Mouse (Mus musculus): ENCODE results near the gene Irf2bp2.

Irf2bp2 gene

DNA sequence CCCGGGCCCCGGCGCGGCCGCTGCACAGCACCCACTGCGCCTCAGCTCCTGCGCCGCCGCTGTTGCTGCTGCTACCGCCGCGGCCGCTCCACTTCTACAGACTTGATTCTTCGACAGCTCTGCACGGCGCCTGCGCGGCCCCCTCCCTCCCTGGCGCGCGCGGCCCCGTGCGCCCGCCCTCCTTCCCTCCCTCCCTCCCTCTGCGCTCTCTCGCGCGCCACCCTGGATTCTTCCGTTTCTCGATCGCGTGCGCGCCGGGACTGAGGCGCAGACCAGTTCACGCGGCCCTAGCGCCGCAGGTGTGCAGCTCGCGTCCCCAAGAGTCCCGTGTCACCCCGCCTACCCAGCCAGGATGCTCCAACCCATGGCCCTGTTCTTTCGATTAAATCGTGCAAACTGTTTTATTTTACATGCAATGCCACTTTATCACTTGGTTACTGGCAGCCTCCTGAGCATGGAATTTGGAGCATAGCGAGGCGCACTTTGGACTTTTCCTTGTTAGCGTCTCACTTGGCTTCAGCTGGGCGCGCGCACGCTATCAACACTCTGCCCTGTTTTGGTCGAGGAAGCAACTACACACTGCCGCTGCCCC, at the start of gene Irf2bp2:
TSS of gene Irf2bp2 (minus strand) at position 98 of the 592 bp plus-strand sequence.
- peak; percentile 89 for DNase-seq

DNA sequence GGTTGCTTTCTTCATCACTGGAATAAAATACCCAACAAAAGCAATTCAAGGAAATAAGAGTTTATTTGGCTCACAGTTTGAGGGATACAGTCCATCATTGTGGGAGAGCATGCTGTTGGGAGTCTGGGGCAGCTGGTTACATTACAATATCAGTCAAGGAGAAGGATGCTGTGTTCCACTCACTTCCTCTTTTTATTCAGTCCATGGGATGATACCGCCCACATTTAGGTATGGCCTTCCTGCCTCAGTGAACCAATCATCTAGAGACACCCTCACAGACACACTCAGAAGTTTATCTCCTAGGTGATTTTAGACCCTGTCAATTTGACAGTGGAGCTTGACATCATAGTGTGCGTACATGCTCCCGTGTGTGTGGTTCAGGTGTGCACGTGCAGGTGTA, 48.9 kb upstream of the Irf2bp2 start:
- DNase-seq = no peak

DNA sequence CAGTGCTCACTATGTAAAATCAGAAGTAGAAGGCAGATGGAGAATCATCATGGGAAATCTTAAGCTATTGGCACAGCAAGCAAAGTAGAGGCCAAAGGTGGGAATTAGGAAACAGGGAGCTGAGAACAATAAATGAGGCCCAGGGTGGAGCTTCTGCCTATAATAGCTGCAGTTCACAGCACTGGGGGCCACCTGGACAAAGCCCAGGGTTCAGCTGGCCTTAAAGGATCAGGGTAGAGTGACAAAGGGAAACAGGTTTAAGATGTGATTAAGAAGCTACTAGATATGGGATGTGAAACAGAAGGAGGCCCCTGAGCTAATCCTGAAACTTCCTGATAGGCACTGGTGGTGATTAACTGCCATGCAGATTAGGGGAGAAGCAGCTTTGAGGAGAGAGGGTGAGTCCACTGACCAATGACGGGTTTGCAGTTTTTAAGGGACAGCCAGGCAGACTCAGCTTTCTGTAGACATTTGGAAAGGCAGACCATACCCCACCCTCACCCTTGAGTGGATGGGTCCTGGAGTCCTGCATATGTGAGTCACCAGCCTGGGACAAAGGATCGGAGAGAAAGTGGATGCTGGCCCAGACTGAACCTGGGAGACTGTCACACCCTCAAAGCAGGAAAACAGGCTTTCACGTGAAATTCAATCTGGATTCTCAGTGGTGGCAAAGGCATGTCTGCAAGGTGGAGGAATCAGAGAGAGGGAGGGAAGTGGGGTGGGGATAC, 47.9 kb upstream of the Irf2bp2 start:
- no peak for DNase-seq

DNA sequence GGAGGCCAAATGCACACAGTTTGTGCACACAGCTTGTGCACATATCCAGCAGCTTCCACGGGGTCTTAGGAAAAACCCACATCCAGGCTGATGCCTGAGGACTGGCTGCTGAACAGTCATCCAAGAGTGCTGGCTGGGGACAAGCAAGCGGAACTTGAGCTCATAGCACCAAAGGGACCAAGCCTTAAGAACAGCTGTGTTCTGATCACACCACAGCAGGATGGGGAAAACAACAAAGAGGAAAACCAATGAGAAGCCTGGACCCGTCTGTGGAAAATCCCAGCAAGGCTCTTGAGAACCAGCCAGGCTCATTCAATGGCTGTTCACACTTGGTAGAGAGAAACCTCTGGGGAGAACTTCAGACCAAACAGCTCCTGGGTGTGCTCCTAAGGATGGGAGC, 45.4 kb upstream of the Irf2bp2 start:
- DNase-seq = no peak

GRCm38 (mm10) chr8:126638027-126638426, 44.2 kb upstream of the Irf2bp2 start:
- no peak for DNase-seq

DNA sequence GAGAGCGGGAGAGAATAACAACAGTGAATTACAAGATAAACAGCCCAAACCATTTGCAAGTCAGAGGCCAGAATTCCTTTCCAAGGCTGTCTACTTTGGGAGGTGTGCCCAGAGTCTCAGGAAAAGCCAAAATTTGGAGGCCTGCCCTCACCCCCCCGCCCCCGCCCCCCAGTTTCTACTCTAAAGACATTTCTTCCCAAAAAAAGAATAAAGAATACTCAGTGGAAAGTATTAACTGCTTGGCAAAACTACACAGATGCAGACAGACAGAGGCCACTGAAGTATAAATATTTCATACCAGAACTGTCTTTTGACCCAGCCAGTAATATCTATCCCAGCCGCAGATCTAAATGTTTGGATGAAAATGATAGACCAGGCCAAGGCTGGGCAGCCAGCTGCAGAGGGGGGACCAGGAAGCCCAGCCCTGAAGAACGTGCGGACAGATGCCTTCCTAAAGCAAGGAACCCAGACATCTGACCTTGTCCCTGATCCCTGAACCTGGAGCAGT, 40.8 kb upstream of the Irf2bp2 start:
- no peak for DNase-seq

DNA sequence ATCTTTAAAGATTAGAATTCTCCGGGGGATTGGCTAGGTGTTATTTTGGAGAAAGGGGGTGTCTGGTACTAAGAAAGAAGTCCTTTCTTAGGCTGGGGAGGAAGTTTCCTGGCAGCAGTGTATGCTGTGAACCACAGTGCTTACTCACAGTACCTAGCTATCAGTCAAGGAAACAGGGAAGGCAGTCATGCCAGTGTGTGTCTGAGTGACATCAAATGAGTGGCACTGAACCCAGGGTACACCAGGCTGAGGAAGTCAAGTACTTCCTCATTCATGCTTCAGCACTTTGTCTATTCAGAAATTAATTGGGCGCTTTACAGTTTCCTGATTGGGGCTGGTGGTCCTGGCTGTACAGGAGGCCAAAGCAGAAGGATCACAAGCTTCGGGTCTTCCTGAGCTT, 34.8 kb upstream of the Irf2bp2 start:
- DNase-seq = peak; percentile 26

DNA sequence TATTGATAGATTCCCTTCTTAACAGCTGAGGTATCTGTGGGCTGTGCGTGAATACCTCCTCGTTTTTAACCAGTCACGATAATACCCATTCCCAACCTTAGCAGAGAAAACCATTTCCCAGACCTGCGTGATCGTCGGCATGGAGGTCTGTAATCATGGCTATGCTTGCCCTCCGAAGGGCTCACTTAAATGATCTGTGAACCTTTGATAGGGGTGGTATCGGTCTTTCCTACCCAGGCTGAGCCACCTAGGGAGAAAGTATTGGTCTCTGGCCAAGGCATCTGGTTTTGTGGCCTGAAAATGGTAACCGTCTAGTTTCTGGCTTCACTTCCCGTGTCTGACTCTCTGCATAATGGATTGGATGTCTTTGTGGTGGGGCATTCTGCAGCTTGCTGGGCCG, 32.6 kb upstream of the Irf2bp2 start:
- no peak for DNase-seq

GRCm38 (mm10) chr8:126622111-126622795, 28.5 kb upstream of the Irf2bp2 start:
- DNase-seq = peak; percentile 54

DNA sequence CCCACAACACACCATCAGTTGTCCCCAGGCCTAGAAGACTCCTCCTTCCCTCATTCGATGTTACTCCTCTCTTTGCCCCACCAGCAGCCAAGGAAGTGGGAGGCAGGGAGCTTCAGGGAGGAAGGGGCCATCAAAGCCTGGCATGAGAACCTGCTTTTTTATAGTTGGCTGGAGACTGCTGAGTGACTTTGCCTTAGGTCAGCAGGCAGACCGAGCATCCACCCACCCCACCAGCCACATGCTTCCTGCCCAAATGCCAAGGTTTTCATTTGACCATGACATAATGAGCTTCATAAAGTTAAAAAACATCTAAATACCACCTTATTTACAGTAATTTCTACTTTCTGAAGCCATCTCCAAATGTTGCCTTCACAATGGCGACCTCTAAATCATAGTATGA, 26.9 kb upstream of the Irf2bp2 start:
- peak; percentile 31 for DNase-seq

DNA sequence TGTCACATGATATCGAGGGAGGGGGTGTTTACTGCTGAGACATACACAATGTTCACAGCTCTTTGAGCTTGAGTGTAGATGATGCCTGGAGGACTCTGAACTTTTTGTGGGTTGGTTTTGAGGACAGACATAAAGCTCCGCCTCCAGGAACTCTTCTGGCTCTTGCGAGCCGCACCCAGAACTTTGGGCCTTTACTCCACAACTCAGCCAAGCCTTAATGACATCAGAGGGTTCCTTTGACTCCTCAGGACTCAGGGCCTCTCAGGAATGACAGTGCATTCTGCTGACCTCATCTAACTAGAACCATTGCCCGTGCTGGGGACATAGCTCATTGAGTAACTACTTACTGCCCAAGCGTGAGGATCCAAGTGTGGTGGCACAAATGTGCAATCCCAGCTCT, 25.7 kb upstream of the Irf2bp2 start:
- DNase-seq = no peak

GRCm38 (mm10) chr8:126617665-126618064, 23.9 kb upstream of the Irf2bp2 start:
- no peak for DNase-seq

DNA sequence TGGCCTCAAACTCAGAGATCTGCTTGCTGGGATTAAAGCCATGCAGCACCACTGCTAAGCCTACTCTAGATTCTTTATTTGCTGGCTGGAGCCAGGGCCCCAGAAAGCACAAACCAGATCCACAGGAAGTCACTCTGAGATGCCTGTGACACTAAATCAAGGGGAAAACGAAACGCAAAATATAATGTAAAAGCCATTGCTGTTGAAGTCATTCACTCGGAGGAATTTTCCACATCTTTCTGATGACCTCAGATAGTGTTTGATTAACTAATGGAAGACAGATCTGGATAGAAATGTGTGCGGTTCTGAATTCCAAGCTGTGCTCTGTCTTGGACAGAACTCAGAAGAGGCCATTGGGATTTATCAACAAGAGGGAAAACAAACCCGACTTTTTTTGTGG, 22.9 kb upstream of the Irf2bp2 start:
- DNase-seq = peak; percentile 42

- peak; percentile 40 for DNase-seq
Observed at GRCm38 (mm10) chr8:126615765-126616164, 22.0 kb upstream of the Irf2bp2 start.

- DNase-seq = no peak
Observed at GRCm38 (mm10) chr8:126614740-126615132, 20.9 kb upstream of the Irf2bp2 start.

DNA sequence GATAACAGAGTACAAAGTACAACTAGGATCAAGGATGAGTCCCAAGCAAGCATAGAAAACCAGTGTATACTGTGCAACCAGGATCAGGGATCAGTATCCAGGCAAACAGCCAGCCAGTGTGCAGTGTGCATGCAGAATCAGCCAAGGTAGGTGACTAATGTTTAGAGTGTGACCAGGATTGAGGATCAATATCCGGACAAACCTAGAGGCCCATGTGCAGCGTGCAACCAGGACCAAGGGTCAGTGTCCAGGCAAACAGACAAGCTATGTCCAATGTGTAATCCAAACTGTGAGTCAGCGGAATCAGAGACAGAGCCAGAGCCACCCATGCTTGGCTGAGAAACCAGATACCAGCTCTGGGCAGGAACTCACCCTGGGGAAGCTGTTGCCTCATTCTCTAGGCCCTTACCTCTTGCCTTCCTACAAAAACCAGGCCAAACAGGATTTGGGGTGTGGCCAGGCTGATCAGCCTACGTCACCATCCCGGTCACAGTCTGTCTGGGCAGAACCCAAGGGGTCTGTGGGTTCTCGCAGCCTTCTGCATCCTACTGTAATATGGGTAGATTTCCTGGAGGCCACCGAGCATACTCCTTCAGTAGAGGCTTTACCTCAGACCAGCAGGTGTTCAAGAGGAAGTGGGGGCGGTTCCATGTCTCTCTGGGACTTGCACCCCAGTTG, 20.4 kb upstream of the Irf2bp2 start:
- peak; percentile 59 for DNase-seq

DNA sequence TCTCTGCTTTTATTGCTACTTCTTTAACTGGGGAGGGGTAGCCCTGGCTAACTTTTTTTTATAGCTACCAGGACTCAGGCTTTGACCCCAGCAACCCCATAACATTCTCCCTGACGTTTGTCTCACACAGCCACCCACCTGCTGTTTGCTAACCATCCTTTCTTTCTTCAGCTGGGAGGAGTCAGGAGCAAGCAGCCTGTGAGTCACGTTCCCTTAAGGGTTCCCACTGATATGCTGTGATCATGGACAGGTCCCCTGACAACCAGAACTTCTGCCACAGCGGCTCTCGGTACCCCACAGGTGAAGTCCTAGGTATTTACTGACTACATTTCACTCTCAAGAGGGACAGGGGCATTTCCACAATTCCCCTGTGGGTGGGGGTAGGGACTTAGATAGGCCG, 19.4 kb upstream of the Irf2bp2 start:
- no peak for DNase-seq

GRCm38 (mm10) chr8:126612739-126613138, 19.0 kb upstream of the Irf2bp2 start:
- DNase-seq = peak; percentile 26

DNA sequence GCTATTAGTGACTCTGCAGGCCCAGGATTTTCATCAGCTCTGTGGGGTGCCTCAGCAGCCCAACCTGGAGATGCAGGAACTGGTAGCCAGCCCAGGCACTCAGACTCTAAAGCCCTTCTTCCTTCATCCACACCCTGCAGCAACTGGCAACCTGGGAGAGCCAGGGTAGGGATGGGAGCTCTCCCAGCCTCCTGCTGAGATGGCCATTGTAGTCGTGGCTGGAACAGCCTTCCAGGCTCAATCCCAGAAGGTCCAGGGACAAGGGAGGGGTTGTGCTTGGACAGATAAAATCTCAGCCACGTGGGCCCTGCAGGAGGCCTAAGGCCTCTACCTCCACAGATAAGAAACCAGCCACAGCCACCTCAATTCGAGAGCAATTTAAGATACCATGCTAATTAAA, 16.9 kb upstream of the Irf2bp2 start:
- no peak for DNase-seq

GRCm38 (mm10) chr8:126609556-126610263, 15.9 kb upstream of the Irf2bp2 start:
- DNase-seq = no peak

GRCm38 (mm10) chr8:126603241-126603947, 9.6 kb upstream of the Irf2bp2 start:
- DNase-seq = no peak

DNA sequence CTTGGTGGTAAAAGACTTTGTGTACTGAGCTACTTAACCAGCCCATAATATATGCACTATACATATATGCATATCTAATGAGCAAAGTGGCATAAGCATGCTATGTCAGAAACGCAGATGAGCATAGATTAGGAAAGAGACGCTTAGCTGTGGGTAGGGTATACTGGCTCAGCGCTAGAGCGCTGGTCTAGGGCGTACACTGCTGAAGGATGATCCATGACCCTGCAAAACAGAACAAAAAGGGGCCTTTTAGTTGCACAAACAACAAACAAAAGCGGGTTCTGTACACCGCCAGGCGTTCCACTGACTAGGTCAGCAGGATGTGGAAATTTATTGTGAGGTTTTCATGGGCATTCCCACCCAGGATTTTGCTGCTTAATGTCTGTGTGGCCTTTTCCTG, 8.9 kb upstream of the Irf2bp2 start:
- no peak for DNase-seq

Measured in thymus, postnatal 25 days (tissue).